Mouse (Mus musculus) forebrain, embryonic 16.5 days (tissue): ENCODE measurements at regions not wholly inside any gene's neighbourhood (a gene's known extent, or its start where the extent isn't known, plus 50 kb on each side); places are given as distances from the start of the nearest gene placed in this dataset.

ENCODE experiments used
- ATAC-seq: fragments of 200-750 bp; cut with Nextera tagmentation; 2 replicates; pipeline ENCODE4 v1.8.0; 2017; ENCODE audit warnings: mild to moderate bottlenecking, moderate library complexity
- H3K27ac ChIP-seq: fragments of 300-500 bp; sonication (generic); 2 replicates; pipeline ENCODE4 v1.5.1; 2014; ENCODE audit warnings: low read length, control low read depth
- H3K27me3 ChIP-seq: fragments of 300-500 bp; sonication (generic); replicated peaks from 2 replicates; pipeline ENCODE4 v1.6.1; 2014; ENCODE audit warnings: low read length; ENCODE audit not compliant: control insufficient read depth, insufficient read depth
- H3K36me3 ChIP-seq: fragments of 300-500 bp; sonication (generic); 2 replicates; pipeline ENCODE4 v1.6.1; 2014; ENCODE audit not compliant: control insufficient read depth, insufficient read depth
- H3K4me1 ChIP-seq: fragments of 300-500 bp; sonication (generic); replicated peaks from 2 replicates; pipeline ENCODE4 v1.6.1; 2014; ENCODE audit warnings: low read length; ENCODE audit not compliant: control insufficient read depth, insufficient read depth
- H3K4me2 ChIP-seq: fragments of 300-500 bp; sonication (generic); 2 replicates; pipeline ENCODE4 v1.6.1; 2014; ENCODE audit warnings: mild to moderate bottlenecking, low read length, control low read depth
- H3K4me3 ChIP-seq: fragments of 300-500 bp; sonication (generic); replicated peaks from 2 replicates; pipeline ENCODE4 v1.5.1; 2014; ENCODE audit warnings: mild to moderate bottlenecking, low read length, control low read depth
- H3K9ac ChIP-seq: fragments of 300-500 bp; sonication (generic); replicated peaks from 2 replicates; pipeline ENCODE4 v1.6.1; 2014; ENCODE audit warnings: low read depth, low read length, control low read depth
- H3K9me3 ChIP-seq: fragments of 300-500 bp; sonication (generic); 2 replicates; pipeline ENCODE4 v1.6.1; 2016; ENCODE audit warnings: low read length; ENCODE audit not compliant: control insufficient read depth
- WGBS: fragments of 180-500 bp; shearing (Covaris S2); extraction: QIAGEN DNeasy Blood & Tissue Kit; methylation state at CpG from one replicate; pipeline ENCODE4 v1.1.7; 2014; 5-methylcytosine and 5-hydroxymethylcytosine counted together

- Histone ChIP-seq H3K4me1 (no peaks in the 10 kb centered on the region), H3K9me3 (no peaks in the 10 kb centered on the region), H3K4me2 (no peak overlapping the region), H3K9ac (no peak overlapping the region), H3K36me3 (no peaks in the 10 kb centered on the region), H3K27me3 (no peaks in the 10 kb centered on the region), H3K4me3 (no peak overlapping the region), H3K27ac (no peak overlapping the region)
- WGBS: 91% methylated on average over 5 of the region's 5 CpGs
- ATAC-seq: no peak
These were observed 742.9 kb downstream of the Hace1 start for GRCm38 (mm10) chr10:46320328-46321038.

DNA sequence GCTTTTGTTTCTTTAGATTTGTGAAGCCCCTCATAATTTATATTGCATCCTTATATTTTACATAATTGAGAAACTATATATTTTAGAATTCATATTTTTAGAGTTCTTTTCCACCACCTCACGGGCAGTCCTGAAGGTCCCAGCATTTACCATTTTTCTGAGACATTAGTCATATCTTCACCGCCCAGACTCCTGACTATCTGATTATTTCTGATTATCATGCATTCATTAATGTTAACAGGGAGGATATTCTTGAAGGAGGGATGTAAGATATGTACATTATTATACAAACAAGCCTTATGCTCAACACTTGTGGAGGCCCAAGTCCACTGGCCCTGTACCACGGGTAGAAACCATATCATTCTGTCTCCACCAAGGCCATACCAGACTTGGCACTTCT, 743.4 kb downstream of the Hace1 start:
- WGBS: 91% methylated on average over 3 of the region's 3 CpGs
- Histone ChIP-seq H3K27ac (no peak overlapping the region), H3K9me3 (no peaks in the 10 kb centered on the region), H3K4me2 (no peak overlapping the region), H3K4me3 (no peak overlapping the region), H3K9ac (no peak overlapping the region), H3K27me3 (no peaks in the 10 kb centered on the region), H3K36me3 (no peaks in the 10 kb centered on the region), H3K4me1 (no peaks in the 10 kb centered on the region)
- no peak for ATAC-seq

GRCm38 (mm10) chr10:46329052-46329451, 751.4 kb downstream of the Hace1 start:
- Histone ChIP-seq H3K27ac (no peak overlapping the region), H3K4me2 (no peak overlapping the region), H3K4me3 (no peak overlapping the region), H3K36me3 (no peaks in the 10 kb centered on the region), H3K27me3 (no peaks in the 10 kb centered on the region), H3K9me3 (no peaks in the 10 kb centered on the region), H3K9ac (no peak overlapping the region), H3K4me1 (no peaks in the 10 kb centered on the region)
- ATAC-seq: peak; percentile 54
- WGBS: 55% methylated on average over 1 of the region's 1 CpGs

GRCm38 (mm10) chr10:46331599-46332283, 754.1 kb downstream of the Hace1 start:
- Histone ChIP-seq H3K9me3 (no peaks in the 10 kb centered on the region), H3K4me3 (no peak overlapping the region), H3K4me1 (no peaks in the 10 kb centered on the region), H3K9ac (no peak overlapping the region), H3K27ac (no peak overlapping the region), H3K36me3 (no peaks in the 10 kb centered on the region), H3K4me2 (no peak overlapping the region), H3K27me3 (no peaks in the 10 kb centered on the region)
- peak; percentile 94 for ATAC-seq

- H3K27me3 ChIP-seq: no peaks in the 10 kb centered on the region
- no peak overlapping the region for H3K4me3 ChIP-seq
- no peaks in the 10 kb centered on the region for H3K9me3 ChIP-seq
- no peaks in the 10 kb centered on the region for H3K36me3 ChIP-seq
- no peak overlapping the region for H3K9ac ChIP-seq
- H3K27ac ChIP-seq: no peak overlapping the region
- H3K4me1 ChIP-seq: no peaks in the 10 kb centered on the region
- no peak overlapping the region for H3K4me2 ChIP-seq
- ATAC-seq: no peak
These were observed 755.6 kb downstream of the Hace1 start for GRCm38 (mm10) chr10:46333231-46333630.

- ATAC-seq: peak; percentile 23; the same call in 1 of the 2 replicates
- no peak overlapping the region for H3K27ac ChIP-seq
These were observed 767.7 kb downstream of the Hace1 start for GRCm38 (mm10) chr10:46345315-46345714.

GRCm38 (mm10) chr10:46349613-46350012, 772.0 kb downstream of the Hace1 start:
- Histone ChIP-seq H3K27ac (no peak overlapping the region), H3K4me1 (peaks cover 7% of the 10 kb centered on the region), H3K9ac (no peak overlapping the region), H3K4me3 (no peak overlapping the region), H3K36me3 (no peaks in the 10 kb centered on the region), H3K4me2 (no peak overlapping the region), H3K27me3 (no peaks in the 10 kb centered on the region), H3K9me3 (no peaks in the 10 kb centered on the region)
- ATAC-seq: peak; percentile 65
- 19% methylated on average over 4 of the region's 4 CpGs for WGBS

More at GRCm38 (mm10) chr10:46345315-46345714, 767.7 kb downstream of the Hace1 start:
- Histone ChIP-seq H3K4me1 (peaks cover 6% of the 10 kb centered on the region), H3K4me3 (no peak overlapping the region), H3K9ac (no peak overlapping the region), H3K27me3 (no peaks in the 10 kb centered on the region), H3K9me3 (no peaks in the 10 kb centered on the region), H3K4me2 (no peak overlapping the region), H3K36me3 (no peaks in the 10 kb centered on the region)
- WGBS: 64% methylated on average over 4 of the region's 4 CpGs

- no peaks in the 10 kb centered on the region for H3K27me3 ChIP-seq
- 4% methylated on average over 2 of the region's 2 CpGs for WGBS
- peak; percentile 73 for ATAC-seq
- H3K9ac ChIP-seq: no peak overlapping the region
- H3K9me3 ChIP-seq: no peaks in the 10 kb centered on the region
- H3K36me3 ChIP-seq: no peaks in the 10 kb centered on the region
- peak overlapping the region; percentile 31 for H3K27ac ChIP-seq
- peaks cover 7% of the 10 kb centered on the region for H3K4me1 ChIP-seq
- H3K4me2 ChIP-seq: no peak overlapping the region
- no peak overlapping the region for H3K4me3 ChIP-seq
These were observed 772.6 kb downstream of the Hace1 start for GRCm38 (mm10) chr10:46350196-46350595.

GRCm38 (mm10) chr10:46356775-46357174, 779.1 kb downstream of the Hace1 start:
- H3K27me3 ChIP-seq: no peaks in the 10 kb centered on the region
- no peaks in the 10 kb centered on the region for H3K4me1 ChIP-seq
- H3K4me2 ChIP-seq: no peak overlapping the region
- WGBS: 69% methylated on average over 1 of the region's 1 CpGs
- ATAC-seq: no peak
- no peak overlapping the region for H3K9ac ChIP-seq
- H3K9me3 ChIP-seq: no peaks in the 10 kb centered on the region
- H3K36me3 ChIP-seq: no peaks in the 10 kb centered on the region
- no peak overlapping the region for H3K27ac ChIP-seq
- no peak overlapping the region for H3K4me3 ChIP-seq
